Mouse (Mus musculus) MEL (cell line): ENCODE measurements around the gene Pdcd11.

Experiments used
- BHLHE40 ChIP-seq: IDR thresholded peaks from 2 replicates; pipeline ENCODE4 v1.6.1; 2012; ENCODE audit warnings: low read depth, mild to moderate bottlenecking, inconsistent platforms, low read length, improper control_type of control experiment, borderline replicate concordance
- CHD1 ChIP-seq: IDR thresholded peaks from 2 replicates; pipeline ENCODE4 v1.6.1; 2012; ENCODE audit warnings: low read depth, mild to moderate bottlenecking, inconsistent platforms, low read length, improper control_type of control experiment
- CTCF ChIP-seq, 3 experiments: IDR thresholded peaks in 2 of 3; conservative IDR thresholded peaks in 1 of 3; 2 replicates each; pipeline ENCODE4 v1.5.1; 2011 to 2012; ENCODE audit warnings: low read length in 3 of 3, low read depth in 2 of 3, mild to moderate bottlenecking in 2 of 3, improper control_type of control experiment in 1 of 3, inconsistent platforms in 1 of 3, mixed read lengths in 1 of 3, moderate library complexity in 1 of 3; ENCODE audit not compliant: control insufficient read depth in 1 of 3, insufficient read depth in 1 of 3, poor library complexity in 1 of 3, severe bottlenecking in 1 of 3
- E2F4 ChIP-seq: IDR thresholded peaks from 2 replicates; pipeline ENCODE4 v1.6.1; 2011; ENCODE audit warnings: low read depth, low read length, improper control_type of control experiment, borderline replicate concordance
- KAT2A ChIP-seq: conservative IDR thresholded peaks from 2 replicates; pipeline ENCODE4 v1.6.1; 2012; ENCODE audit warnings: low read depth, low read length, improper control_type of control experiment, inconsistent platforms
- POLR2A ChIP-seq, 2 experiments: IDR thresholded peaks; 2 replicates each; pipeline ENCODE4 v1.6.1; 2011 to 2012; ENCODE audit warnings: low read length in 2 of 2, mild to moderate bottlenecking in 2 of 2, control low read depth in 1 of 2, improper control_type of control experiment in 1 of 2, low read depth in 1 of 2, moderate library complexity in 1 of 2; ENCODE audit not compliant: control insufficient read depth in 1 of 2, insufficient read depth in 1 of 2, poor library complexity in 1 of 2
- SIN3A ChIP-seq: IDR thresholded peaks from 2 replicates; pipeline ENCODE4 v1.6.1; 2012; ENCODE audit warnings: low read length, improper control_type of control experiment, inconsistent platforms
- ZC3H11A ChIP-seq: IDR thresholded peaks from 2 replicates; pipeline ENCODE4 v1.6.1; 2012; ENCODE audit warnings: low read depth, mild to moderate bottlenecking, inconsistent platforms, low read length, improper control_type of control experiment

- TF ChIP-seq CHD1 (no peak), POLR2A (IDR thresholded peaks at IDR 0.05; ENCODE audit: control insufficient read depth in 1 of 2, insufficient read depth in 1 of 2, low read depth in 1 of 2, low read length in 2 of 2, poor library complexity in 1 of 2) (no peak), ZC3H11A (no peak), BHLHE40 (no peak), CTCF (IDR thresholded peaks at IDR 0.05 in 2 of 3, conservative IDR thresholded peaks at IDR 0.05 in 1 of 3; ENCODE audit: control insufficient read depth in 1 of 3, insufficient read depth in 1 of 3, low read depth in 2 of 3, low read length in 3 of 3, poor library complexity in 1 of 3, severe bottlenecking in 1 of 3) (no peak), SIN3A (no peak), KAT2A (no peak), E2F4 (no peak)
Observed at GRCm38 (mm10) chr19:47128164-47128563, 37.6 kb downstream of the Pdcd11 start.
